Mouse (Mus musculus) heart, embryonic 15.5 days (tissue): ENCODE results near the gene Wdr25. TPM values are rescaled to one million over a fixed set of nuclear protein-coding genes. Genes with fewer than 3 reads are reported as not detected.
A peak's percentile ranks its signal among the peaks of the same experiment; 100 is the strongest.

ENCODE experiments used
- ATAC-seq: fragments of 200-750 bp; cut with Nextera tagmentation; replicated peaks from 2 replicates; pipeline ENCODE4 v1.8.0; 2017; ENCODE audit warnings: low read depth, moderate TSS enrichment; ENCODE audit not compliant: insufficient number of reproducible peaks, insufficient read depth, low FRiP score
- H3K27ac ChIP-seq: fragments of 300-500 bp; sonication (generic); 2 replicates; pipeline ENCODE4 v1.5.1; 2015; ENCODE audit warnings: mild to moderate bottlenecking, inconsistent platforms
- H3K27me3 ChIP-seq: fragments of 300-500 bp; sonication (generic); 2 replicates; pipeline ENCODE4 v1.6.1; 2015; ENCODE audit warnings: inconsistent platforms
- H3K36me3 ChIP-seq: fragments of 300-500 bp; sonication (generic); 2 replicates; pipeline ENCODE4 v1.6.1; 2015; ENCODE audit warnings: mild to moderate bottlenecking, inconsistent platforms
- H3K4me1 ChIP-seq: fragments of 300-500 bp; sonication (generic); replicated peaks from 2 replicates; pipeline ENCODE4 v1.6.1; 2015; ENCODE audit warnings: inconsistent platforms
- H3K4me2 ChIP-seq: fragments of 300-500 bp; sonication (generic); 2 replicates; pipeline ENCODE4 v1.6.1; 2015; ENCODE audit warnings: inconsistent platforms, mild to moderate bottlenecking, moderate library complexity
- H3K4me3 ChIP-seq: fragments of 300-500 bp; sonication (generic); 2 replicates; pipeline ENCODE4 v1.5.1; 2015; ENCODE audit warnings: mild to moderate bottlenecking, inconsistent platforms
- H3K9ac ChIP-seq: fragments of 300-500 bp; sonication (generic); 2 replicates; pipeline ENCODE4 v1.6.1; 2015; ENCODE audit warnings: mild to moderate bottlenecking, inconsistent platforms
- H3K9me3 ChIP-seq: fragments of 300-500 bp; sonication (generic); replicated peaks from 2 replicates; pipeline ENCODE4 v1.6.1; 2016; ENCODE audit warnings: inconsistent platforms
- WGBS: fragments of 180-500 bp; shearing (Covaris S2); methylation state at CpG from one replicate; pipeline ENCODE4 v1.1.7; 2015; ENCODE audit warnings: mixed read lengths; 5-methylcytosine and 5-hydroxymethylcytosine counted together
- polyA plus RNA-seq: library from polyadenylated mRNA; unstranded; fragments of >200 nt; fragmentation: Nextera tagmentation; extraction: Ambion mirVana; gene quantifications from 2 replicates; pipeline ENCODE4 v1.2.1, GENCODE M21; 2015

Wdr25 gene
- polyA plus RNA-seq, 1 experiment from 2014 or later = 3.8 TPM

DNA sequence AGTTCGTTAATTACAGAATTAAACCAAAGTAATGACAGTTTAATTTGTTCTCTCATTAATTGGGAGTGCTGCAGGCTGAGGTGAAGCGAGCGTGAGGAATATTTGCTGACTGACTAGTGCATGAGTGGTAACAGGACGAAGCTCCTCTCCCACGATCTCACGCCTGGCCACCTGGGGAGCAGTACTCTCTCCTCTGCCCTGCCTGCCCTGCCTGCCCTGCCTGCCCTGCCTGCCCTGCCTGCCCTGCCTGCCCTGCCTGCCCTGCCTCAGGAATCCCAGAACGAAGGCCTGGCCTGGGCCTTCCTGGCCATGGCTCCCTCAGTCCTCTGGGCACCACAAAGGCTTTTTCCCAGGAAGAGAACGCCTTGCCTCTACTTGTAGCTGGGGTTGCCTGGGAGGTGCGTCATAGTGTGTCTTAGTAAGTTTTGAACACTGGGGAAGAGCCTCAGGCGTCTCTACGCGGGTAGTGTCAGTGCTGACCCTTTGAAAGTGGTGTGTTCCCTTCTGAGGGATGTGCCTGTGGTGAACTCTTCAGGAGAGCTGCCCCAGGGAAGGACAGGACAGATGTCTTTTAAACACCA, 66.3 kb downstream of the Wdr25 start:
- no peak overlapping the region for H3K27ac ChIP-seq
- H3K9ac ChIP-seq = no peak overlapping the region
- H3K4me1 ChIP-seq = peaks cover 18% of the 10 kb centered on the region
- H3K36me3 ChIP-seq = no peaks in the 10 kb centered on the region
- WGBS = 39% methylated on average over 12 of the region's 12 CpGs
- no peaks in the 10 kb centered on the region for H3K9me3 ChIP-seq
- peaks cover 13% of the 10 kb centered on the region for H3K27me3 ChIP-seq
- H3K4me2 ChIP-seq = peak overlapping the region; percentile 54
- ATAC-seq = no peak
- H3K4me3 ChIP-seq = peak overlapping the region; percentile 23

- ATAC-seq = peak; percentile 68
- Histone ChIP-seq H3K9me3 (no peaks in the 10 kb centered on the region), H3K4me2 (no peak overlapping the region), H3K9ac (no peak overlapping the region), H3K4me1 (peaks cover 18% of the 10 kb centered on the region), H3K27me3 (peaks cover 13% of the 10 kb centered on the region), H3K27ac (no peak overlapping the region), H3K4me3 (no peak overlapping the region), H3K36me3 (no peaks in the 10 kb centered on the region)
- 48% methylated on average over 10 of the region's 10 CpGs for WGBS
Measured at GRCm38 (mm10) chr12:108960225-108960624, 66.8 kb downstream of the Wdr25 start.

DNA sequence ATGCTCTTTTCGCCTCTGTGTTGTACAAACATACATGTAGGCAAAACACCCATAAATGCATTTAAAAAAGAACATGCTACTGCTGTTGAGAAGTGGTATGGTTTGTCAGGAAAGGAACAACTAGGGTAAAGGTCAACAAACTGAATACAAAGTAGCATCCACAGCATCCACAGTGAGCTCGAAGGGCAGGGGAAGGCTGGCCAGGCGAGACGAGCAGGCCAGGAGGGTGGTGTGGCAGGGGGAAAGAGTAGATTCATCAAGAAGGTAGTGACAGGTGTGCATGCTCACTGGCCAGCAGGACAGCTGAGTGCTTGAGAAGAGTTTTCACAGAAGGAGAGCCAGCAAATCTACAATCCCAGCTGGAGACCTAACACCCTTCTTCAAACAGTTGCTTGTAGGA, 74.2 kb downstream of the Wdr25 start:
- no peaks in the 10 kb centered on the region for H3K4me1 ChIP-seq
- no peaks in the 10 kb centered on the region for H3K27me3 ChIP-seq
- no peak overlapping the region for H3K4me3 ChIP-seq
- 65% methylated on average over 4 of the region's 4 CpGs for WGBS
- H3K36me3 ChIP-seq = no peaks in the 10 kb centered on the region
- ATAC-seq = no peak
- no peaks in the 10 kb centered on the region for H3K9me3 ChIP-seq
- H3K4me2 ChIP-seq = no peak overlapping the region
- no peak overlapping the region for H3K9ac ChIP-seq
- no peak overlapping the region for H3K27ac ChIP-seq

- Histone ChIP-seq H3K27ac (no peak overlapping the region), H3K4me1 (no peaks in the 10 kb centered on the region), H3K36me3 (no peaks in the 10 kb centered on the region), H3K27me3 (no peaks in the 10 kb centered on the region), H3K4me2 (no peak overlapping the region), H3K9ac (no peak overlapping the region), H3K4me3 (no peak overlapping the region), H3K9me3 (no peaks in the 10 kb centered on the region)
- ATAC-seq = no peak
- WGBS = 84% methylated on average over 10 of the region's 10 CpGs
Measured at GRCm38 (mm10) chr12:108968031-108968430, 74.6 kb downstream of the Wdr25 start.

GRCm38 (mm10) chr12:108971446-108971845, 78.0 kb downstream of the Wdr25 start:
- Histone ChIP-seq H3K9ac (no peak overlapping the region), H3K4me3 (no peak overlapping the region), H3K36me3 (no peaks in the 10 kb centered on the region), H3K4me2 (no peak overlapping the region), H3K27me3 (no peaks in the 10 kb centered on the region), H3K9me3 (no peaks in the 10 kb centered on the region), H3K27ac (no peak overlapping the region), H3K4me1 (no peaks in the 10 kb centered on the region)
- ATAC-seq = no peak
- 88% methylated on average over 9 of the region's 9 CpGs for WGBS

- Histone ChIP-seq H3K27me3 (no peaks in the 10 kb centered on the region), H3K27ac (no peak overlapping the region), H3K4me1 (no peaks in the 10 kb centered on the region), H3K9me3 (no peaks in the 10 kb centered on the region), H3K9ac (no peak overlapping the region), H3K36me3 (no peaks in the 10 kb centered on the region), H3K4me2 (no peak overlapping the region), H3K4me3 (no peak overlapping the region)
- no peak for ATAC-seq
- 80% methylated on average over 14 of the region's 14 CpGs for WGBS
Measured at GRCm38 (mm10) chr12:108972234-108972633, 78.8 kb downstream of the Wdr25 start.

DNA sequence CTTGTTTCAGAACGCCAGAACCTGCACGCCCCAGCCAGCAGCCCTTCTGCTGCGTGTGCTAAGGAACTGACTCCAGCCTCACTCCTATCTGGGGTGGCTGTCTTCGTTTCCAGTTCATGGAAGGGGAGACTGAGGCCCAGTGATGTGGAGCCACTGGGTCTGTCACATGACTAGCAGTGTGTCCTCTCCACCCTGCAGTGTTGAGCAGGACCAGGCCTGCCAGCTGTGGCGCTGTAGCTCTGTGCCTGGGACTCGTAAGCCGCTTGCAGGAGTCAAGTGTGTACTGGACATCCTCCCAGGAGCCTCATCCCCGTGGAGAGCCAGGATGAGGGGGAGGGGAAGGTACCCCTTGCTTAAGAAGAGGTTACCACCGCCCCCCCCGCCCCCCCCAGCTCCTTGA, 86.5 kb downstream of the Wdr25 start:
- 36% methylated on average over 10 of the region's 10 CpGs for WGBS
- H3K9ac ChIP-seq = no peak overlapping the region
- H3K4me3 ChIP-seq = no peak overlapping the region
- H3K4me1 ChIP-seq = no peaks in the 10 kb centered on the region
- H3K36me3 ChIP-seq = no peaks in the 10 kb centered on the region
- H3K27me3 ChIP-seq = no peaks in the 10 kb centered on the region
- H3K27ac ChIP-seq = no peak overlapping the region
- no peak overlapping the region for H3K4me2 ChIP-seq
- H3K9me3 ChIP-seq = no peaks in the 10 kb centered on the region
- ATAC-seq = no peak

- Histone ChIP-seq H3K9ac (no peak overlapping the region), H3K4me2 (no peak overlapping the region), H3K36me3 (no peaks in the 10 kb centered on the region), H3K4me1 (no peaks in the 10 kb centered on the region), H3K27me3 (no peaks in the 10 kb centered on the region), H3K4me3 (no peak overlapping the region), H3K9me3 (no peaks in the 10 kb centered on the region), H3K27ac (no peak overlapping the region)
- no peak for ATAC-seq
- 80% methylated on average over 14 of the region's 14 CpGs for WGBS
Measured at GRCm38 (mm10) chr12:108981941-108982683, 88.7 kb downstream of the Wdr25 start.

DNA sequence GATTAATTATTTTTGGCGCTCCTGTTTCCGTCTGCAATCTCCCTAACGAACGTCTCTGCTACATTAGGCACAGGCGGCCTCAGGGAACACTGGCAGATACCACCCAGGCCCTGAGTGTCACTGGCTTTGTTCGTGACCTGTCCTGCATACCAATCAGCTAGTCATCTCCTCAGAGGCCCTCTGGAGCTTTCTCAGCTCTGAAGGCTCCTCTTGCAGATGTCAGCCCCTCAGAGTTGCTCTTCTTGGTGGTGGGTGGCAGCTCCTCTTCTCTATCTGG, 89.2 kb downstream of the Wdr25 start:
- no peak overlapping the region for H3K27ac ChIP-seq
- H3K9ac ChIP-seq = no peak overlapping the region
- H3K4me3 ChIP-seq = no peak overlapping the region
- no peaks in the 10 kb centered on the region for H3K9me3 ChIP-seq
- no peaks in the 10 kb centered on the region for H3K27me3 ChIP-seq
- no peak for ATAC-seq
- 59% methylated on average over 6 of the region's 6 CpGs for WGBS
- no peaks in the 10 kb centered on the region for H3K36me3 ChIP-seq
- no peak overlapping the region for H3K4me2 ChIP-seq
- no peaks in the 10 kb centered on the region for H3K4me1 ChIP-seq

DNA sequence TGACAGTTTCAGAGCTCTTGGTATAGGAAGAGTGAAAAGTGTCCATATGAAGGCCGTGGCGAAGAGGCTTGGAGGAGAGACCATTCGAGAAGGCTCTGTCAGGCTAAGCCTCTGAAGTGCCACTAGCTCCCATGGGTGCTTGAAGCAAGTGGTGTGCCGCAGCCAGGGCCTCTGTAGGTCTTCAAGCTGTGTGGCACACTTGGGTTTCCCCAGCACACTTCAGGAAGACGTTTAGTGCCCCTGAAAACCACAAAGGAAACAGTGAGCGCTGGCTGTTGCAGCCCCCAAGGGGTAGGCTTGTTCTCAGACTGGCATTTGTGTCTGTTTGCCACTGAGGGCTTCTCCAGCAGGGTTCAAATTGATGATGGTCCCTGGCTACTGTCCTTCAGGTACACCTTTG, 90.1 kb downstream of the Wdr25 start:
- Histone ChIP-seq H3K9me3 (no peaks in the 10 kb centered on the region), H3K4me1 (no peaks in the 10 kb centered on the region), H3K27ac (no peak overlapping the region), H3K36me3 (no peaks in the 10 kb centered on the region), H3K9ac (no peak overlapping the region), H3K27me3 (no peaks in the 10 kb centered on the region), H3K4me2 (no peak overlapping the region), H3K4me3 (no peak overlapping the region)
- ATAC-seq = no peak
- WGBS = 77% methylated on average over 6 of the region's 6 CpGs

GRCm38 (mm10) chr12:108984471-108984870, 91.0 kb downstream of the Wdr25 start:
- H3K36me3 ChIP-seq = no peaks in the 10 kb centered on the region
- H3K27me3 ChIP-seq = no peaks in the 10 kb centered on the region
- H3K4me2 ChIP-seq = no peak overlapping the region
- 70% methylated on average over 8 of the region's 8 CpGs for WGBS
- no peaks in the 10 kb centered on the region for H3K9me3 ChIP-seq
- no peak overlapping the region for H3K4me3 ChIP-seq
- H3K27ac ChIP-seq = no peak overlapping the region
- no peak for ATAC-seq
- no peak overlapping the region for H3K9ac ChIP-seq
- no peaks in the 10 kb centered on the region for H3K4me1 ChIP-seq

DNA sequence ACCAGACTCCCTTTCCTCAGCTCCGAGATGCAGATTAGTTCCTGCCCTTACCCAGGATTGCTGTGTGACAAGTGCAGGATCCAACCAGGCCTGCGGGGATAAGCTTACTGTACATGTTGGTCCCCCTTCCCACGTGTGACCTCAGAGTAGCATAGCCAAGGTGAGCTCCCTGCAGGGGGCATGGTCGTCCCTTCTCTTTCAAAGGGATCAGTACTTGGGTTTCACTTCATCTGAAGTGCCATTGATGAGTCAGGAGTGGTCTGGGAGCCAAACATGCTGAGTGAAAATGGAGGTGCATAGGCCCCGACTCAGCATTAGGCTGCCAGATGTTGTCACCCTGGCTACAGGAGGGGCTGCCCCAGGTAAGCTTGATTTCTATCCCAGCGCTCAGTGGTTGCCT, 91.6 kb downstream of the Wdr25 start:
- H3K4me2 ChIP-seq = no peak overlapping the region
- no peak overlapping the region for H3K9ac ChIP-seq
- no peaks in the 10 kb centered on the region for H3K4me1 ChIP-seq
- H3K27me3 ChIP-seq = no peaks in the 10 kb centered on the region
- no peaks in the 10 kb centered on the region for H3K36me3 ChIP-seq
- H3K4me3 ChIP-seq = no peak overlapping the region
- 70% methylated on average over 6 of the region's 6 CpGs for WGBS
- no peaks in the 10 kb centered on the region for H3K9me3 ChIP-seq
- H3K27ac ChIP-seq = no peak overlapping the region
- no peak for ATAC-seq
